Comparison of ENCODE assay signal across 22 mouse cellular contexts in genomic region chr5:132796061-132796460, GRCm38 (mm10).
A peak's percentile ranks its signal among the peaks of the same experiment; 100 is the strongest.
DNase-seq lines count a peak whose midpoint lies in the region; ATAC-seq and TF ChIP-seq lines count a peak whose summit lies in the region.
"Had no signal": no experiment of that assay in that cellular context is flagged by ENCODE, and none has a peak within 500 bp of the region (broad histone marks: within the 10 kb centered on the region; RNA-seq: fewer than 3 reads in every experiment).

No protein-coding gene starts in this region.

- no peak overlapping the region for H3K4me2 ChIP-seq in embryonic facial prominence, embryonic 14.5 days (ENCODE audit: low read depth, low read length)

- TF ChIP-seq POLR2A in heart, adult 2 months (IDR thresholded peaks at IDR 0.05; ENCODE audit: insufficient read depth, low read depth, low read length) = no peak

- ATAC-seq in embryonic facial prominence, embryonic 14.5 days (ENCODE audit: low read depth) = no peak
- ATAC-seq: activated CD4-positive, CD25-positive, alpha-beta regulatory T cell, adult 4 months; CD4-positive, CD25-positive, alpha-beta regulatory T cell, adult 4 months; Patski had no signal

- H3K9ac ChIP-seq in embryonic facial prominence, embryonic 14.5 days (ENCODE audit: low read depth, low read length) = no peak overlapping the region
- no peak overlapping the region for H3K9ac ChIP-seq in heart, adult 2 months (ENCODE audit: low read depth, low read length)

- peaks cover 5% of the 10 kb centered on the region; the same call in 1 of the 2 replicates for H3K9me3 ChIP-seq in embryonic facial prominence, embryonic 14.5 days (ENCODE audit: control insufficient read depth, low read length)
- no peaks in the 10 kb centered on the region for H3K9me3 ChIP-seq in embryonic facial prominence, embryonic 10.5 days

- no peaks in the 10 kb centered on the region for H3K79me2 ChIP-seq in heart, adult 2 months (replicated peaks; ENCODE audit: control insufficient read depth, insufficient read depth, low read length)

- 65% methylated on average over 1 of the region's 1 CpGs for WGBS in embryonic facial prominence, embryonic 14.5 days
- 79% methylated on average over 1 of the region's 1 CpGs for WGBS in embryonic facial prominence, embryonic 10.5 days
- WGBS in heart, adult 2 months = 90% methylated on average over 1 of the region's 1 CpGs

- H3K4me3 ChIP-seq in embryonic facial prominence, embryonic 14.5 days (ENCODE audit: low read depth, low read length) = no peak overlapping the region
- no peak overlapping the region for H3K4me3 ChIP-seq in embryonic facial prominence, embryonic 10.5 days
- H3K4me3 ChIP-seq in heart, adult 2 months = no peak overlapping the region

- H3K27ac ChIP-seq in embryonic facial prominence, embryonic 14.5 days (replicated peaks; ENCODE audit: low read depth, low read length) = no peak overlapping the region
- no peak overlapping the region for H3K27ac ChIP-seq in embryonic facial prominence, embryonic 10.5 days (replicated peaks)
- H3K27ac ChIP-seq in heart, adult 2 months = no peak overlapping the region

- H3K27me3 ChIP-seq in embryonic facial prominence, embryonic 14.5 days (replicated peaks; ENCODE audit: control insufficient read depth, insufficient read depth, low read length) = no peaks in the 10 kb centered on the region
- no peaks in the 10 kb centered on the region for H3K27me3 ChIP-seq in embryonic facial prominence, embryonic 10.5 days (replicated peaks; ENCODE audit: low read depth, poor library complexity, severe bottlenecking)
- no peaks in the 10 kb centered on the region for H3K27me3 ChIP-seq in heart, adult 2 months (ENCODE audit: control insufficient read depth, insufficient read depth, low read length)
- H3K27me3 ChIP-seq: CH12.LX, Patski had no signal

- H3K36me3 ChIP-seq in embryonic facial prominence, embryonic 14.5 days (ENCODE audit: control insufficient read depth, insufficient read depth, low read length) = no peaks in the 10 kb centered on the region
- no peaks in the 10 kb centered on the region for H3K36me3 ChIP-seq in embryonic facial prominence, embryonic 10.5 days (replicated peaks)
- no peaks in the 10 kb centered on the region for H3K36me3 ChIP-seq in heart, adult 2 months (ENCODE audit: control insufficient read depth, insufficient read depth, low read length)
- H3K36me3 ChIP-seq: G1E had no signal

- no peak for TF ChIP-seq CTCF in heart, adult 2 months (IDR thresholded peaks at IDR 0.05)

- TF ChIP-seq EP300 in heart, adult 2 months (IDR thresholded peaks at IDR 0.05; ENCODE audit: insufficient read depth, low read depth, low read length) = no peak

- intact Hi-C loops in heart, adult 2 months (cut with DNase I) = no loop called here

- H3K4me1 ChIP-seq in embryonic facial prominence, embryonic 14.5 days (ENCODE audit: control insufficient read depth, insufficient read depth, low read length) = peaks cover 5% of the 10 kb centered on the region; the same call in 1 of the 2 replicates
- H3K4me1 ChIP-seq in embryonic facial prominence, embryonic 10.5 days = no peaks in the 10 kb centered on the region
- no peaks in the 10 kb centered on the region for H3K4me1 ChIP-seq in heart, adult 2 months (ENCODE audit: control insufficient read depth, insufficient read depth, low read length)

- peak; percentile 70 for DNase-seq in embryonic facial prominence, embryonic 14.5 days (ENCODE audit: low spot score)
- DNase-seq in embryonic facial prominence, embryonic 10.5 days (ENCODE audit: low spot score) = no peak
- DNase-seq in heart, adult 11 months = peak; percentile 8
- DNase-seq in heart, adult 2 months = no peak
- DNase-seq in brain, adult 2 months (ENCODE audit: low read depth, low spot score) = peak; percentile 55
- DNase-seq in spleen, adult 12 weeks (ENCODE audit: low spot score) = no peak
- DNase-seq: adrenal gland, adult 2 months; adrenal gland, adult 8-10 months; adrenal gland, postnatal 10 days; adrenal gland, postnatal 14 days; adrenal gland, postnatal 25 days; adrenal gland, postnatal 36 days; B cell, adult 2 months; cerebellum, adult 11 months; cerebellum, adult 11-12 months; cerebellum, adult 18-20 months; cerebellum, adult 2 months had no signal

Comparison
In these comparisons a context has a peak if more than half of its experiments do, and no peak if none do; other contexts are left out.
1. DNase-seq: peak in embryonic facial prominence, embryonic 14.5 days (single experiment), heart, adult 11 months (single experiment) and brain, adult 2 months (single experiment); none in embryonic facial prominence, embryonic 10.5 days (single experiment), heart, adult 2 months (0 of 2) and spleen, adult 12 weeks (single experiment).